Mouse (Mus musculus) spleen, embryonic (tissue): ENCODE results near the gene Tubd1.

Experiments used
- CTCF ChIA-PET: fragments of 350-600 bp; sonication (Branson Sonifier 250); formaldehyde crosslinking; loops from one replicate; lab custom pipeline; 2022; lab: Charles Lee

The Tubd1 gene

GRCm38 (mm10) chr11:86553525-86553924, 8.7 kb downstream of the Tubd1 start:
- CTCF ChIA-PET, result no interaction called here

- CTCF ChIA-PET, result no interaction called here
These were observed 13.5 kb downstream of the Tubd1 start for GRCm38 (mm10) chr11:86558258-86558657.

GRCm38 (mm10) chr11:86568425-86568824, 23.6 kb downstream of the Tubd1 start:
- CTCF ChIA-PET, result interaction anchor here (0.5 to 1.3 kb wide), 2 partner anchors 18 to 87 kb away, joined by 8 to 10 read pairs; no protein-coding TSS in a partner anchor

- CTCF ChIA-PET, result interaction anchor here (0.6 to 1.2 kb wide), 3 partner anchors 32 to 84 kb away, joined by 3 to 4 read pairs (median 3); no protein-coding TSS in a partner anchor
These were observed 25.5 kb downstream of the Tubd1 start for GRCm38 (mm10) chr11:86570261-86570746.

GRCm38 (mm10) chr11:86571047-86571855, 26.5 kb downstream of the Tubd1 start:
- CTCF ChIA-PET, result interaction anchor here (0.7 to 1.3 kb wide), 3 partner anchors 13 to 114 kb away, joined by 3 to 9 read pairs (median 6); no protein-coding TSS in a partner anchor

GRCm38 (mm10) chr11:86571871-86572270, 27.1 kb downstream of the Tubd1 start:
- CTCF ChIA-PET, result interaction anchor here (0.8 to 1.3 kb wide), 2 partner anchors 12 to 81 kb away, joined by 3 to 9 read pairs; no protein-coding TSS in a partner anchor

- CTCF ChIA-PET, result interaction anchor here (0.6 kb wide), 1 partner anchor 73 kb away, joined by 5 read pairs; no protein-coding TSS in a partner anchor
These were observed 27.8 kb downstream of the Tubd1 start for GRCm38 (mm10) chr11:86572623-86573022.

GRCm38 (mm10) chr11:86573646-86574231, 28.9 kb downstream of the Tubd1 start:
- CTCF ChIA-PET, result interaction anchor here (0.5 to 0.6 kb wide), 2 partner anchors 15 to 75 kb away, joined by 3 to 4 read pairs; no protein-coding TSS in a partner anchor

GRCm38 (mm10) chr11:86574408-86574807, 29.6 kb downstream of the Tubd1 start:
- CTCF ChIA-PET, result no interaction called here

- CTCF ChIA-PET, result no interaction called here
These were observed 31.0 kb downstream of the Tubd1 start for GRCm38 (mm10) chr11:86575632-86576378.

GRCm38 (mm10) chr11:86577231-86577630, 32.4 kb downstream of the Tubd1 start:
- CTCF ChIA-PET, result interaction anchor here (0.5 to 0.6 kb wide), 2 partner anchors 10 to 1357 kb away, joined by 8 to 17 read pairs; no protein-coding TSS in a partner anchor

- CTCF ChIA-PET, result interaction anchor here (0.5 to 1.1 kb wide), 3 partner anchors 10 to 75 kb away, joined by 4 to 8 read pairs (median 4); no protein-coding TSS in a partner anchor
These were observed 33.5 kb downstream of the Tubd1 start for GRCm38 (mm10) chr11:86578106-86578808.

GRCm38 (mm10) chr11:86578809-86579730, 34.3 kb downstream of the Tubd1 start:
- CTCF ChIA-PET, result interaction anchor here (0.6 to 1.1 kb wide), 3 partner anchors 17 to 345 kb away, joined by 3 to 4 read pairs (median 4); no protein-coding TSS in a partner anchor

- CTCF ChIA-PET, result interaction anchor here (0.6 to 1.1 kb wide), 3 partner anchors 16 to 345 kb away, joined by 3 to 4 read pairs (median 4); no protein-coding TSS in a partner anchor
These were observed 35.0 kb downstream of the Tubd1 start for GRCm38 (mm10) chr11:86579731-86580318.

- CTCF ChIA-PET, result interaction anchor here (0.6 to 1.0 kb wide), 2 partner anchors 16 to 1154 kb away, joined by 3 read pairs; no protein-coding TSS in a partner anchor
These were observed 35.7 kb downstream of the Tubd1 start for GRCm38 (mm10) chr11:86580319-86581113.

- CTCF ChIA-PET, result interaction anchor here (1.0 to 1.2 kb wide), 2 partner anchors 11 to 16 kb away, joined by 3 read pairs; no protein-coding TSS in a partner anchor
These were observed 36.5 kb downstream of the Tubd1 start for GRCm38 (mm10) chr11:86581250-86581753.

GRCm38 (mm10) chr11:86581943-86582542, 37.3 kb downstream of the Tubd1 start:
- CTCF ChIA-PET, result interaction anchor here (1.0 to 1.2 kb wide), 2 partner anchors 11 to 15 kb away, joined by 3 read pairs; no protein-coding TSS in a partner anchor
